Mouse (Mus musculus): ENCODE data around the gene Il27. TPM values are rescaled to one million over a fixed set of nuclear protein-coding genes. Genes with fewer than 3 reads are reported as not detected.
"Not testable (repeated sequence)": the region's sequence is repeated elsewhere in the genome, so short reads cannot be mapped to it uniquely, and the experiment has no call there.

Il27 gene
- not detected in 2 replicates for polyA plus RNA-seq (2012; rRNA removed)
- polyA plus RNA-seq (2014; fragmentation: Nextera tagmentation; extraction: Ambion mirVana) = not detected in 2 replicates

DNA sequence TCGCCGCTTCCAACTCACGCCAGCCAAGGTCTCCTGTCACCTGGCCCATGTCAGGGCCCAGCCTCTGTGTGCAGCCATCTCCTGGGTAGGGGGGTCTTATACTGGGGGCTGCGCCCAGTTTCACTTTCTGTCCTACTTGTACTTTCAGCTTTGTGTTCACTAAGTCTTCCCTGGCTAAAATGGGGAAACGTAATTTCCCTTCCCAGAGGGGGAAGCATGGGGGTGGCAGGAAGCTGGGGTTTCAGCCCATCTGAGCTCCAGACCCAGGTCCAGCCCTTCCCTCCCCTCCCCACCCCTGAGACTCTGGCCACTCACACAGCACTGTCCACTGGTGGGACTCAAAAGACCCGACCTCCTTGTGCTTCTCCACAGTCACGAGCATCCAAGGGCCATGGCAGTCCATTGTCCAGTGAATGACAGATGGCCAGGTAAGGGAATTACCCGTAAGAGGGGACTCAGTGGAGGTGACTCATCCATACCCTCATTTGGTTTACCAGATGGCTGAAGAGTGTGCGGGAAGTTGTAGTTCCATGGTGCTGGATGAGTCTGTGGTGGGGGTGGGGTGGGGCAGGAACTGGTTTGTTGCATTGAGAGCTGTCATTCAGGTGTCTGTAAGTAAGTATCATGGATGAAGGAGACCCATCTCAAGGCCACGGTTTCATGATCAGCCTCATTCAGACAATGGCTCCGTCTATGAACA lies at the start of gene Il27:
Gene Il27 (minus strand): TSS at position 80 of the 700 bp plus-strand sequence.
- Histone ChIP-seq H3K9ac (ENCODE audit: low read depth, low read length, severe bottlenecking) (no peak within 1 kb of the TSS), H3K4me3 (replicated peaks; ENCODE audit: low read length) (no peak within 1 kb of the TSS), H3K27me3 (ENCODE audit: control insufficient read depth, insufficient read depth, low read length) (no peaks in the 10 kb centered on the region), H3K4me2 (replicated peaks; ENCODE audit: low read depth, low read length, severe bottlenecking) (no peak within 1 kb of the TSS), H3K36me3 (ENCODE audit: control insufficient read depth, insufficient read depth, low read length) (no peaks in the 10 kb centered on the region), H3K4me1 (ENCODE audit: control insufficient read depth, insufficient read depth, low read length) (no peaks in the 10 kb centered on the region), H3K9me3 (ENCODE audit: control insufficient read depth, low read length) (no peaks in the 10 kb centered on the region), H3K27ac (replicated peaks; ENCODE audit: low read depth, low read length) (no peak within 1 kb of the TSS)
- ATAC-seq (ENCODE audit: low FRiP score, low read depth) (no peak), DNase-seq (ENCODE audit: low spot score) (no peak)
- no peak for TF ChIP-seq POLR2A (IDR thresholded peaks at IDR 0.05; ENCODE audit: borderline replicate concordance, extremely low read depth, insufficient read depth, insufficient read length)
- 80% methylated on average over 11 of the region's 11 CpGs for WGBS

DNA sequence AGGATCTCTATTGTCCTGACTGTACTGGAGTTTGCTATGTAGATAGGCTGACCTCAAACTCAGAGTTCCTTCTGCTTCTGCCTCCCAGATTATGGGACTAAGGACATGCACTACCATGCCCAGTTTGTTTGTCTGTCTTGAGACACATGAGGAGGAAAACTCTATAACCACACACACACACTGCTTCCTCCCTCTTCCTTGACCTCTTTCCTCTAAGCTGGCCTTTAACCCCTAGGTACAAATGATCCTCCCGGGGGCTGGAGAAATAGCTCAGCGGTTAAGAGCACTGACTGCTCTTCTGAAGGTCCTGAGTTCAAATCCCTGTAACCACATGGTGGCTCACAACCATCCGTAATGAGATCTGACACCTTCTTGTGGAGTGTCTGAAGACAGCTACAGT lies 49.6 kb upstream of the Il27 start:
- Histone ChIP-seq H3K27me3 (ENCODE audit: control insufficient read depth, insufficient read depth, low read length) (no peaks in the 10 kb centered on the region), H3K9me3 (ENCODE audit: control insufficient read depth, low read length) (no peaks in the 10 kb centered on the region), H3K36me3 (ENCODE audit: control insufficient read depth, insufficient read depth, low read length) (no peaks in the 10 kb centered on the region), H3K9ac (ENCODE audit: low read depth, low read length, severe bottlenecking) (no peak overlapping the region), H3K27ac (replicated peaks; ENCODE audit: low read depth, low read length) (no peak overlapping the region), H3K4me3 (replicated peaks; ENCODE audit: low read length) (no peak overlapping the region), H3K4me2 (replicated peaks; ENCODE audit: low read depth, low read length, severe bottlenecking) (no peak overlapping the region), H3K4me1 (ENCODE audit: control insufficient read depth, insufficient read depth, low read length) (0 out of 2 replicates have a peak, but pooled peaks cover 2% of the 10 kb centered on the region)
- 63% methylated on average over 3 of the region's 3 CpGs for WGBS
- no peak for TF ChIP-seq POLR2A (IDR thresholded peaks at IDR 0.05; ENCODE audit: borderline replicate concordance, extremely low read depth, insufficient read depth, insufficient read length)
- ATAC-seq (ENCODE audit: low FRiP score, low read depth) (no peak), DNase-seq (ENCODE audit: low spot score) (no peak)

DNA sequence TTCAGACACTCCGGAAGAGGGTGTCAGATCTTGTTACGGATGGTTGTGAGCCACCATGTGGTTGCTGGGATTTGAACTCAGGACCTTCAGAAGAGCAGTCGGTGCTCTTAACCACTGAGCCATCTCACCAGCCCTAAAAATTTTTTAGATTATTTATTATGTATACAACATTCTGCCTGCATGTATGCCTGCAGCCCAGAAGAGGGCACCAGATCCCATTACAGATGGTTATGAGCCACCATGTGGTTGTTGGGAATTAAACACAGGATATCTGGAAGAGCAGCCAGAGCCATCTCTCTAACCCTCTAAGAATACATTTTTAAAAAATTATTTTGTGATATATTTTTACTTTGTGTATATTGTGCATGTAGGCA lies 48.5 kb upstream of the Il27 start:
- peak; percentile 23; the same call in 1 of the 2 replicates for ATAC-seq (ENCODE audit: low FRiP score, low read depth)

DNA sequence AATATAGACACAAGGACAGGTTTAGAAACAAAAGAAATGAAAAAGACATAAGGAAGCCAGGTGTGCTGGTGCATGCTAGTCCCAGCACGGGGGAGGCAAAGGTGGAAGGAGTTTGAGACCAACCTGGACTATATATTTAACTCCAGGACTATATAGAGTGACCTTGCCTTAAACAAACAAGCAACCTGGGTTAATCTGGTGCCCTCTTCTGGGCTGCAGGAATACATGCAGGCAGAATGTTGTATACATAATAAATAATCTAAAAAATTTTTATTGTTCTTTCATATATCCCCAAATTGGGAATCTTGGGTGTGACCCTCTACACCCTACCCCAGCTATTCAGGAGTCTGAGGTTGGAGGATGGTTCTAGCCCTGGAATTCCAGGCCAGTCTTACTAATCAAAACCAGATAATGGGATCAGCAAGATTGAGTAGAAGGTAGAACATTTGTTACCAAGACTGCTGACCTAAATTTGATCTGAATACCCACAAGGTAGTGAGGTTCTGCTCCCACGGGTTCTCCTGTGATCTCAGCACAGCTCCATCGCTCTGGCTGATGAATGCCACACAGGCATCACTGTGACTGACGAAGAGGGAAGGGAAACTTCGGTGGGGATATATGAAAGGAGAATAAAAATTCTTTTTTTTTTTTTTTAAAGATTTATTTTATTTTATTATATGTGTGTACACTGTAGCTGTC lies 48.0 kb upstream of the Il27 start:
- Histone ChIP-seq H3K36me3 (ENCODE audit: control insufficient read depth, insufficient read depth, low read length) (no peaks in the 10 kb centered on the region), H3K27me3 (ENCODE audit: control insufficient read depth, insufficient read depth, low read length) (no peaks in the 10 kb centered on the region), H3K4me1 (ENCODE audit: control insufficient read depth, insufficient read depth, low read length) (no peaks in the 10 kb centered on the region), H3K4me3 (replicated peaks; ENCODE audit: low read length) (no peak overlapping the region), H3K9me3 (ENCODE audit: control insufficient read depth, low read length) (no peaks in the 10 kb centered on the region), H3K27ac (replicated peaks; ENCODE audit: low read depth, low read length) (no peak overlapping the region), H3K9ac (ENCODE audit: low read depth, low read length, severe bottlenecking) (no peak overlapping the region), H3K4me2 (replicated peaks; ENCODE audit: low read depth, low read length, severe bottlenecking) (no peak overlapping the region)
- 73% methylated on average over 5 of the region's 5 CpGs for WGBS
- DNase-seq (ENCODE audit: low spot score) (no peak), ATAC-seq (ENCODE audit: low FRiP score, low read depth) (no peak)
- no peak for TF ChIP-seq POLR2A (IDR thresholded peaks at IDR 0.05; ENCODE audit: borderline replicate concordance, extremely low read depth, insufficient read depth, insufficient read length)

More for the DNA sequence above, 48.5 kb upstream of the Il27 start:
- not testable (repeated sequence) for DNase-seq (ENCODE audit: low spot score); H3K4me1 ChIP-seq (ENCODE audit: control insufficient read depth, insufficient read depth, low read length); H3K9me3 ChIP-seq (ENCODE audit: control insufficient read depth, low read length); H3K4me3 ChIP-seq (replicated peaks; ENCODE audit: low read length); H3K27me3 ChIP-seq (ENCODE audit: control insufficient read depth, insufficient read depth, low read length); H3K4me2 ChIP-seq (replicated peaks; ENCODE audit: low read depth, low read length, severe bottlenecking); H3K27ac ChIP-seq (replicated peaks; ENCODE audit: low read depth, low read length); H3K9ac ChIP-seq (ENCODE audit: low read depth, low read length, severe bottlenecking); H3K36me3 ChIP-seq (ENCODE audit: control insufficient read depth, insufficient read depth, low read length)
- 69% methylated on average over 2 of the region's 3 CpGs for WGBS

DNA sequence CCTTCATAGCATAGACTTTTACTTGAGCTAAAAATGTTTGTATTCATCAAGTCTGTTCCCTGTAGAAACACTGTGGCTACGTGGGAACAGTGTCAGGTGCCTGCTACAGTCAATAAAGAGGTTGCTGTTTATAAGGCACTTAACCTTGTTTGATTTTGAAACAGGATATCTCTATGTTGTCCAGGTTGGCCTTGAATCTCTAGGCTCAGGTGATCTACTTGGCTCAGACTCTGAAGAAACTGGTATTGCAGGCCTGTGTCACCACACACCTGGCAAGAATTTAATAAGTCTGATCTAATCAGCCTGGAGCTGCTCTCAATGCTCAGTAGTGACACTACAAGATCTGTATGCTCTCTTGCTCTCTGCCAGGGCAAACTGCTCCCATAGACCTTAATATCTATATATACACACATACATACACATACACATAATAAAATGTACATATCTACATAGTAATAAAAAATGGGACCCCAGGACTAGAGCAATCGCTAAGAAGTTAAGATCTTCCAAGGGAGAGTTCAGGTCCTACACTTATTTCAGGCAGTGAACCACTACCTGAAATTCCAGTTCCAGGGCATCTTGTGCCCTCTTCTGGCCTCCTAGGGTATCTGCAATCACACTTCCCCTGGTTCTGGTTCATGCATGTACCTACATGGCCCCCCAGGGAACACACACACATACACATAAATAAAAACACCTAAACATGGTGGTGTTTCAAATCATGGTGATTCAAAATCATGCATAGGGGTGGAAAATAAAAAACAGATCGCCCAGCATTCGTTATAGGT lies 42.2 kb upstream of the Il27 start:
- H3K4me2 ChIP-seq (replicated peaks; ENCODE audit: low read depth, low read length, severe bottlenecking) = no peak overlapping the region
- 14% methylated on average over 4 of the region's 4 CpGs for whole genome bisulfite sequencing
- H3K36me3 ChIP-seq (ENCODE audit: control insufficient read depth, insufficient read depth, low read length) = no peaks in the 10 kb centered on the region
- no peak overlapping the region for H3K9ac ChIP-seq (ENCODE audit: low read depth, low read length, severe bottlenecking)
- peaks cover 8% of the 10 kb centered on the region for H3K4me1 ChIP-seq (ENCODE audit: control insufficient read depth, insufficient read depth, low read length)
- DNase-seq (ENCODE audit: low spot score) = peak; percentile 73
- no peak overlapping the region for H3K27ac ChIP-seq (replicated peaks; ENCODE audit: low read depth, low read length)
- no peaks in the 10 kb centered on the region for H3K27me3 ChIP-seq (ENCODE audit: control insufficient read depth, insufficient read depth, low read length)
- no peaks in the 10 kb centered on the region for H3K9me3 ChIP-seq (ENCODE audit: control insufficient read depth, low read length)
- ATAC-seq (ENCODE audit: low FRiP score, low read depth) = no peak
- TF ChIP-seq POLR2A (IDR thresholded peaks at IDR 0.05; ENCODE audit: borderline replicate concordance, extremely low read depth, insufficient read depth, insufficient read length) = no peak
- no peak overlapping the region for H3K4me3 ChIP-seq (replicated peaks; ENCODE audit: low read length)

Measured in limb, embryonic 14.5 days (tissue).